Mouse (Mus musculus): Measurements from ENCODE around the gene Crlf1.
A peak's percentile ranks its signal among the peaks of the same experiment; 100 is the strongest.
"Not testable (repeated sequence)": the region's sequence is repeated elsewhere in the genome, so short reads cannot be mapped to it uniquely, and the experiment has no call there.

Gene Crlf1

GRCm38 (mm10) chr8:70500386-70501301, 7.7 kb downstream of the Crlf1 start:
- DNase-seq, result no peak

- DNase-seq, result no peak
Observed at GRCm38 (mm10) chr8:70501820-70502529, 9.0 kb downstream of the Crlf1 start.

- no peak for DNase-seq
Observed at GRCm38 (mm10) chr8:70502540-70502939, 9.6 kb downstream of the Crlf1 start.

GRCm38 (mm10) chr8:70503062-70503750, 10.2 kb downstream of the Crlf1 start:
- no peak for DNase-seq

DNA sequence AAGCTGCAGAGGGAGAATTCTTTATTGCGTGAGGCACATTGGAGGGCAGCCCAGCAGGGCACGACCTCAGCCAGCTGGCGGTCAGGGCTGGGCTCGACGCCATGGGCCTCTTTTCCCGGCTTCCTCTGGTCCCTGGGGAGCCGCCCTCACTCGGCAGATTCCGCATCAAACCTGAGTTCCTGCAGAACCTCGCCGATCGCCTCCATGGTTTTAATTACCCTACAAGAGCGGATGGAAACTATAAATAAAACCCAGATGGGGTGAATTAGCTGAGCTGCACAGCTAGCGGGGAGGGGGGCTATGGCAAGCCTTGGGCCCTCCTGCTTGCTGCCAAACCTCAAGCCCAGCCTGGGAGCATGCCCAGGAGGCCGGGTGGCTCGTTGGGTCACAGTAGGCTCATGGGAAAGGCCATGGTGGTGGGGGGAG, 11.3 kb downstream of the Crlf1 start:
- DNase-seq, result peak; percentile 56

GRCm38 (mm10) chr8:70504851-70505250, 11.9 kb downstream of the Crlf1 start:
- DNase-seq, result peak; percentile 69

GRCm38 (mm10) chr8:70505698-70506327, 12.9 kb downstream of the Crlf1 start:
- no peak for DNase-seq

GRCm38 (mm10) chr8:70506328-70507026, 13.5 kb downstream of the Crlf1 start, which contains the start of gene Rex1bd:
TSS of gene Rex1bd (minus strand) at chr8:70506752.
- DNase-seq, result peak; percentile 95

DNA sequence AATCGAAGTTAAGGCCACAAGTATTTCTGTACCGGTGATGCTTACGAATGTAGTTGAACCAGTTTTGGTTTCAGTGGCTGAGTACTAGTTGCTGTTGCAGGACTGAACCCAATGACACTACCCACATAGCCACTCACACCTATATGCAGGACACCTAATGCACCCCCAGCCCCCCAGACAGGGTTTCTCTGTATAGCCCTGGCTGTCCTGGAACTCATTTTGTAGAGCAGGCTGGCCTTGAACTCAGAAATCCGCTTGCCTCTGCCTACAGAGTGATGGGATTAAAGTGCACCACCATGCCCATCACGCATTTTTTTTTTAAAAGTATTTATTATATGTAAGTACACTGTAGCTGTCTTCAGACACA, 14.1 kb downstream of the Crlf1 start:
- DNase-seq, result no peak

DNA sequence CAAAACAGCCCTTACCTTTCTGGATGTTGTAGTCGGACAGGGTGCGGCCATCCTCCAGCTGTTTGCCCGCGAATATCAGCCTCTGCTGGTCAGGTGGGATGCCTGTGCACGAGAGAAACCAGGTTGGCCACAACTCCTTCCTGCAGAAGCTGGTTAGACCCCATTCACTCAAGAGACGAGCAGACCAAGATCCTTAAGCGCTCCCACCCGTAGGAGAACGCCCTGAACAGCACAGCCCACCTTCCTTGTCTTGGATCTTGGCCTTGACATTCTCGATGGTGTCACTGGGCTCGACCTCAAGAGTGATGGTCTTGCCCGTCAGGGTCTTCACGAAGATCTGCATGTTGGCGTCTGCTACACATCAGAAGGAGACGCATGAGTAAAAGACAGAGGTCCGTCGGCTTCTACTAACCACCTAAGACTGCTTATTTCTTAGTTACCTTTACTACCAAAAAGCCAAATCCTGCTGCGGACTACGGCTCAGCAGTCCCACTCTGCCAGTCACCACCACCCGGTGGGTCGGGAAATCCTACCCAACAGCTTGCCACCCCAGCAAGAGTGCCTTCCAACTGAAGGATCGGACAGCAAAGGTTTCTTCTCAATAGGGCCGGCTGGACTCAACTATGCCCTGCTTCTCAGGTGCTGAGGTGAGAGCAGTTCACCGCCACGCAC, 16.5 kb downstream of the Crlf1 start:
- DNase-seq, result no peak

DNA sequence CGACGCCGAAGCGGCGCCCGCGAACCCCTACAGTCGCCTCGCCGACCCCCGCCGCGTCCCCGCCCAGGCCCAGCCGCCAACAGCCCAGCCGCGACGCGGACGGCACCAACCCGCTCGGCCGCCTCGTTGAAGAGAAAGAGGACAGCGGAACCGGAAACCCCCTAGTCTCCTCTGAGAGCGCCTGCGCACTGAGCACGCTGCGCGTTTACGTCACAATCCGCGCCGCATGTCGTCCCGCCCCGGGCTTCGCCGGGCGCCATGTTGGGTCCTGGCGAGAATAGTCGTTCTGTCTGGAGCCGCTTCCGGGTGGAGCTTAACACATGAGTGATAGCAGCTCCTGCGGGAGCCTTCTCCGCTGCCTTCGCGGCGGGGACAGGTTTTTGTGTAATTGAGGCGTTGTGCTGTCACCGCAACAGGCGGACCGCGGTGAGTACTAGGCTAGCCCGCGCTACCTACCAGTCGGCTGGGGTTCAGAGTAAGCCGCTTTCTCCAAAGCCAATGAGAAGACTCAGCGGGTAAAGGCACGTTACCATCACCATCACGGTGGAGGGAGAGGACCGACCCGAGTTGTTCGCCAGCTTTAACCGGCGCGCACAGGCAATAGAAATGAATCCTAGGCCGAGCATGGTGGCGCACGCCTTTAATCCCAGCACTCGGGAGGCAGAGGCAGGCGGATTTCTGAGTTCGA, 17.4 kb downstream of the Crlf1 start, which contains the start of gene Uba52:
Gene Uba52, minus strand, starts transcription at position 574 of the 688 bp plus-strand sequence.
- peak; percentile 97 for DNase-seq

GRCm38 (mm10) chr8:70511174-70511573, 18.2 kb downstream of the Crlf1 start:
- DNase-seq, result not testable (repeated sequence)

DNA sequence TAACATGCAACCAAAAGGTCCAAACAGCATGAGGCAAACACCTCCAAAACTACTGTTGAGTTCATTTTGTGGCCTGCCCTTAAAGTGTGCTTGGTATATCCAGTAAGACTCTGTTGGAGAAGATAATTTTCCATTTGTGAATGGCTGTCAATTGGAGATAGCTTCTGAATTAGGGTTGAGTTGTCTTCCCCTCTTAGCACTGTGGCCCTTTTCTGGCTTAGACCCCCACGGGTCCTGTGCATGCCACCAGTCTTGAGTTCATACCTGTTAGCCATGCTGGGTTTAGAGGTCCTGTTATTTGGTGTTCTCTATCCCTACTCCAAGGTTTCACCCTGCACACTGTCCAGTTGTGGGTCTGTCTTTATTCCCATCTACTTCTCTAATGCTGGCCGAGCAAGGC, 18.8 kb downstream of the Crlf1 start:
- no peak for DNase-seq

- DNase-seq, result no peak
Observed at GRCm38 (mm10) chr8:70512253-70512903, 19.4 kb downstream of the Crlf1 start.

GRCm38 (mm10) chr8:70513441-70513840, 20.5 kb downstream of the Crlf1 start:
- no peak for DNase-seq

DNA sequence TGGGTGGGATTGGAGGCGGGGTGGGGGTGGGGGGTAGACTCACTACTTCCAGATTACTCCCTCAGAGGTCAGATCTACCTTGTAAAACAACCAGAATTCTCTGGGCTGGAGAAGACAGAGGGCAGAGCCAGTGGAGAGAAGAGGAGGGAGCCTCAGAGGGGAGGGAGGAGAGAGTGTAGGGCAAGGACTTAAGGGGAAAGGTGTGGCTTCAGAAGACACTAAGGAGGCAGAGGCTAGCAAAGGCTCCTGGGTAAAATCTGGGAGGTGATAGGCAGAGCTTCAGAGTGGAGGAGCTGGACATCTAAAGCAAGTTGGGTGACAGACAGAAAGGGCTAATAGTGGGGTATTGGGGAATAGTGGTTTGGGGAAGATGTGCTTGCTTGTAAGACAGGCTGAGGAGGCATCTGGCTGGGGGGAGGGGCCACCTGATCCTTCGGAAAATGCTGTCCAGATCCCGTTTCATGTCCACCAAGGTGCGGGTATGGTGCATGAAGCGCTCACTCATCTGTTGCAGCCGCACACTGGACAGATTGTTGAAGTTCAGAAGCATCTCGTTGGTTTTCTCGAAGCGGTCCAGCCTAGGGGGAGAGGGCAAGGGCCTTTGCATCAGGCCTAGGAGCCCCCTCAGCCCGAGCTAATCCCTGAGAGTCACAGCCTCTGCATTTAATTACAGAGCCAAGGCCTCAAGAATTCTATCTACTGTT, 25.1 kb downstream of the Crlf1 start:
- DNase-seq, result no peak

GRCm38 (mm10) chr8:70519043-70519442, 26.1 kb downstream of the Crlf1 start:
- DNase-seq, result no peak

GRCm38 (mm10) chr8:70519606-70520005, 26.6 kb downstream of the Crlf1 start:
- DNase-seq, result no peak

DNA sequence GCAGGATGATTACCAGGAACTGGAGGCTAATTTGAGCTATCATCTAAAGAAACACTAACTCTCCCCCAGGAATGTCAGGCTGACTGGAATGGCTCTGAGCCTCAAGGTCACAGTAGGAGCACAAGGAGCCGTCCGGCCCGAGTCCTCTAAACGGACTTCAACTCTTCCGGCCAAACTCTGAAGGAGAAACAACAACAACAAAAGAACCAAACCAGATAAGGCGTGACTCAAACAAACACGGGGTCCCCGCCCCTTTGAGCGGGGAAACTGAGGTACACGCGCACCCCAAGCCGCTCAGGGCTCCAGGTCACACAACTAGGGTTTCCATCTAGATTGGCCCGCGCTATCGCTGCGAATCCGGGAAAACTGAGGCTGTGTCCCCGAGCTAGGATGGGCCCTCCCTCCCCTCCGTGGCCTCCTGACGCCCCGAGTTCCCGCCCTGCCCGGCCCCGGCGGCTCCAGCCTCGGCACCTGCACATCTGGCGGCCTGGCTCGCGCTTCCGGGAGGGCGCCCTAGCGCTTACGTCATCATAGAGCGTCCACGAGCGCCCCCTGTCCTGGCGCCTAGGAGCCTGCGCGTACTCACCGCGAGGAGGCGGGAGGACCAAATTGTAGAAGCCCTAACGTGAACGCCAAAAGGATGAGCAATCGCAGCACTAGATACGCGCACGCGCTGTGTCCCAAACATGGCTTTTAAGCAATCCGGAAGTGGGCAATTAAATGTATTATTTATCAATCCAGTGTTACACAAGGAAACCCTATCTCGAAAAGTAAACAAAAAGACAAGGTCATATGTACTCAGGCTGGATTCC, 29.8 kb downstream of the Crlf1 start:
- DNase-seq, result peak; percentile 97

All from layer of hippocampus, adult 9-11 months (tissue).